ENCODE assay signal across 8 mouse cellular contexts in the genomic region with DNA sequence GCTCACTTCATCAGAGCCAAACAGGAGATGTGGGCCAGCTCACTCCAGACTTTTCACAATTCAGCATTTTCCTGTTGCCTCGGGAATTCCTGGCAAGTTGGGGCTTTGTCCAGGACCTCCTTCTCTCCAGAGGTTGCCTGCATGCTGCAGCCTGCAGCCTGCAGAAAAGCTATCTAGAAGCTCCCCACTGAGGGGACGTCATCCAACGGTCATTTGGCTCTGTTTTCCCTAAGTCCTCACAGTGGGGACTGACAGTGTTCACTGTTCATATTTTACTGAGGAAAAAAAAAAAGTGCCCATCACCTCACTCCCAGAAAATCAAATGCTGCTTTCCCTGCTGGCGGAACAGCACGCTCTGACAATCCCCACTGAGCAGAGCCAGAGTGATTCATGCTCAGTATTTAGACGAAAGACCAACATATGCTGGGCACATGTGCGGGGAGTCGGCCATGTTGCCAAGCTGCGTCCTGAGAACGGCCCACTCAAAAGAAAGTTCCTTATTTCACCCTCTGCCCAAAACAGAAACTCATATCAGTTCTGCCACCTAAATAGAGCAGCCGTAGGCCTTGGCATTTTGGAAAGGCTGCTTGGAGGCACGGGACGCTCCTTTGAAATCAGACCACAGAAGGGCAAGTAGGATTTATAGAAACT.
DNase-seq lines count a peak whose midpoint lies in the region; ATAC-seq and TF ChIP-seq lines count a peak whose summit lies in the region.

No protein-coding gene starts in this region.

- no peak overlapping the region for H3K4me2 ChIP-seq in forebrain, embryonic 15.5 days (replicated peaks)
- H3K4me2 ChIP-seq in neural tube, embryonic 11.5 days (ENCODE audit: low read depth) = no peak overlapping the region
- H3K4me2 ChIP-seq in kidney, embryonic 15.5 days = no peak overlapping the region

- H3K4me1 ChIP-seq in forebrain, embryonic 15.5 days = peaks cover 31% of the 10 kb centered on the region
- 0 out of 2 replicates have a peak, but pooled peaks cover 2% of the 10 kb centered on the region for H3K4me1 ChIP-seq in neural tube, embryonic 11.5 days (ENCODE audit: control insufficient read depth, insufficient read depth, low read length)
- H3K4me1 ChIP-seq in thymus, adult 2 months (replicated peaks; ENCODE audit: control insufficient read depth, insufficient read depth, low read length) = no peaks in the 10 kb centered on the region
- peaks cover 57% of the 10 kb centered on the region for H3K4me1 ChIP-seq in kidney, embryonic 15.5 days

- intact Hi-C loops in gastrocnemius, postnatal 14 days (cut with DNase I; ENCODE audit: low total_unique reads) = no loop called here
- intact Hi-C loops in gastrocnemius, postnatal 36 days (cut with DNase I) = no loop called here

- 14% methylated on average over 13 of the region's 13 CpGs for WGBS in forebrain, embryonic 15.5 days
- WGBS in neural tube, embryonic 11.5 days = 43% methylated on average over 13 of the region's 13 CpGs
- WGBS in thymus, adult 2 months = 86% methylated on average over 13 of the region's 13 CpGs
- WGBS in kidney, embryonic 15.5 days = 82% methylated on average over 13 of the region's 13 CpGs

- no peak for TF ChIP-seq POLR2A in thymus, adult 2 months (IDR thresholded peaks at IDR 0.05; ENCODE audit: control insufficient read depth, extremely low read depth, insufficient read depth, low read length, poor library complexity)

- TF ChIP-seq CTCF in layer of hippocampus, adult 2 months (conservative IDR thresholded peaks at IDR 0.05) = peak; percentile 20; the same call in 1 of the 2 replicates
- no peak for TF ChIP-seq CTCF in thymus, adult 2 months (IDR thresholded peaks at IDR 0.05; ENCODE audit: borderline replicate concordance, control insufficient read depth, extremely low read depth, insufficient read depth, low read length, poor library complexity)

- peak; percentile 14 for DNase-seq in gastrocnemius, postnatal 14 days
- no peak for DNase-seq in gastrocnemius, postnatal 36 days
- DNase-seq in cerebellum, adult 11-12 months = peak; percentile 32
- DNase-seq in layer of hippocampus, adult 2 months (ENCODE audit: low spot score in 2 of 2) = peak; percentile 79 to 84
- DNase-seq in neural tube, embryonic 11.5 days (ENCODE audit: low spot score) = peak; percentile 31
- DNase-seq in thymus, adult 2 months = no peak

- H3K9me3 ChIP-seq in forebrain, embryonic 15.5 days = 0 out of 2 replicates have a peak, but pooled peaks cover 5% of the 10 kb centered on the region
- H3K9me3 ChIP-seq in neural tube, embryonic 11.5 days (ENCODE audit: control insufficient read depth, low read length) = no peaks in the 10 kb centered on the region
- no peaks in the 10 kb centered on the region for H3K9me3 ChIP-seq in kidney, embryonic 15.5 days (replicated peaks)

- no peak overlapping the region for H3K4me3 ChIP-seq in forebrain, embryonic 15.5 days
- no peak overlapping the region for H3K4me3 ChIP-seq in layer of hippocampus, adult 2 months
- H3K4me3 ChIP-seq in neural tube, embryonic 11.5 days (ENCODE audit: low read depth, low read length) = no peak overlapping the region
- no peak overlapping the region for H3K4me3 ChIP-seq in thymus, adult 2 months (ENCODE audit: control insufficient read depth, insufficient read depth, low read length)
- no peak overlapping the region for H3K4me3 ChIP-seq in kidney, embryonic 15.5 days (replicated peaks)

- peak; percentile 30; the same call in 1 of the 2 replicates for ATAC-seq in forebrain, embryonic 15.5 days (replicated peaks)
- ATAC-seq in neural tube, embryonic 11.5 days (ENCODE audit: insufficient read depth, low FRiP score, low TSS enrichment) = 0 out of 2 replicates have a peak, but pooled peaks have one; percentile 32
- no peak for ATAC-seq in kidney, embryonic 15.5 days (replicated peaks; ENCODE audit: low FRiP score)

- no peaks in the 10 kb centered on the region for H3K27me3 ChIP-seq in forebrain, embryonic 15.5 days
- no peaks in the 10 kb centered on the region for H3K27me3 ChIP-seq in neural tube, embryonic 11.5 days (ENCODE audit: control insufficient read depth, insufficient read depth, low read length)
- no peaks in the 10 kb centered on the region for H3K27me3 ChIP-seq in thymus, adult 2 months (ENCODE audit: control insufficient read depth, insufficient read depth, low read length)
- H3K27me3 ChIP-seq in kidney, embryonic 15.5 days = 0 out of 2 replicates have a peak, but pooled peaks cover under 1% of the 10 kb centered on the region

- no peak overlapping the region for H3K9ac ChIP-seq in forebrain, embryonic 15.5 days (replicated peaks)
- no peak overlapping the region for H3K9ac ChIP-seq in neural tube, embryonic 11.5 days (ENCODE audit: low read length)
- H3K9ac ChIP-seq in kidney, embryonic 15.5 days = no peak overlapping the region

- no peaks in the 10 kb centered on the region for H3K36me3 ChIP-seq in forebrain, embryonic 15.5 days
- no peaks in the 10 kb centered on the region for H3K36me3 ChIP-seq in neural tube, embryonic 11.5 days (ENCODE audit: control insufficient read depth, insufficient read depth, low read length)
- H3K36me3 ChIP-seq in thymus, adult 2 months (ENCODE audit: control insufficient read depth, insufficient read depth, low read length) = no peaks in the 10 kb centered on the region
- no peaks in the 10 kb centered on the region for H3K36me3 ChIP-seq in kidney, embryonic 15.5 days

- peak overlapping the region; percentile 77 for H3K27ac ChIP-seq in forebrain, embryonic 15.5 days (replicated peaks)
- peak overlapping the region; percentile 85 for H3K27ac ChIP-seq in layer of hippocampus, adult 2 months
- no peak overlapping the region for H3K27ac ChIP-seq in neural tube, embryonic 11.5 days (ENCODE audit: low read depth, low read length)
- no peak overlapping the region for H3K27ac ChIP-seq in thymus, adult 2 months (ENCODE audit: control insufficient read depth, insufficient read depth, low read length)
- H3K27ac ChIP-seq in kidney, embryonic 15.5 days = no peak overlapping the region

Comparison
In these comparisons a context has a peak if more than half of its experiments do, and no peak if none do; other contexts are left out.
1. DNase-seq: peak in gastrocnemius, postnatal 14 days (single experiment), cerebellum, adult 11-12 months (single experiment), layer of hippocampus, adult 2 months (2 of 2) and neural tube, embryonic 11.5 days (single experiment); none in gastrocnemius, postnatal 36 days (0 of 2) and thymus, adult 2 months (single experiment).
2. H3K27ac ChIP-seq: peak in forebrain, embryonic 15.5 days (single experiment) and layer of hippocampus, adult 2 months (single experiment); none in neural tube, embryonic 11.5 days (single experiment), thymus, adult 2 months (single experiment) and kidney, embryonic 15.5 days (single experiment).